Mouse (Mus musculus): ENCODE results near the gene Orai2. TPM values are rescaled to one million over a fixed set of nuclear protein-coding genes. Genes with fewer than 3 reads are reported as not detected.
"Not testable (repeated sequence)": the region's sequence is repeated elsewhere in the genome, so short reads cannot be mapped to it uniquely, and the experiment has no call there.

Gene Orai2
- total RNA-seq, 4 experiments from 2014 or later, result 0.32 to 1.0 (median 0.45) TPM

DNA sequence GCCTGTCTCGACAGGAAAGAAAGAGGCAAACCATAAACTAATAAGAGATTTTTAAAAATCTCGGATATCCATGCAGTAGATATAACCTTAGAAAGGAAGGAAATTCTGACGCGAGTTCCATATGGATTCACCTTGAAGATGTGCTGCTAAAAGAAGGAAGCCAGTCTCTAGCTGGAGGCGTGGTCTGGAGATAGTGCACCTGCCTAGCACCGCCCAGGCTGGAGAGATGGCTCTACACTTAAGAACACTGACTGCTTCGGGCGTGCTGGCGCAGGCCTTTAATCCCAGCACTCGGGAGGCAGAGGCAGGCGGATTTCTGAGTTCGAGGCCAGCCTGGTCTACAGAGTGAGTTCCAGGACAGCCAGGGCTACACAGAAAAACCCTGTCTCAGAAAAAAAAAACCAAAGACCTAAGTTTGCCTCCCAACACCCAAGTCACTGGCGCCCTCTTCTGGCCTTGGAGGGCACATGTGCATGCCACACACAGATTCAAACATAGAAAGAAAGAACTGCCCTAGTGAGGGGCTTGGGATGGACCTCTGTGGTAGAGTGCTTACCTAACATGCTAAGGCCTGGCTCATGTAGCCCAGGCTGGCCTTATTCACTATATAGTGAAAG is 32.7 kb downstream of the Orai2 start:
- DNase-seq (ENCODE audit: low spot score in 2 of 2), result no peak

DNA sequence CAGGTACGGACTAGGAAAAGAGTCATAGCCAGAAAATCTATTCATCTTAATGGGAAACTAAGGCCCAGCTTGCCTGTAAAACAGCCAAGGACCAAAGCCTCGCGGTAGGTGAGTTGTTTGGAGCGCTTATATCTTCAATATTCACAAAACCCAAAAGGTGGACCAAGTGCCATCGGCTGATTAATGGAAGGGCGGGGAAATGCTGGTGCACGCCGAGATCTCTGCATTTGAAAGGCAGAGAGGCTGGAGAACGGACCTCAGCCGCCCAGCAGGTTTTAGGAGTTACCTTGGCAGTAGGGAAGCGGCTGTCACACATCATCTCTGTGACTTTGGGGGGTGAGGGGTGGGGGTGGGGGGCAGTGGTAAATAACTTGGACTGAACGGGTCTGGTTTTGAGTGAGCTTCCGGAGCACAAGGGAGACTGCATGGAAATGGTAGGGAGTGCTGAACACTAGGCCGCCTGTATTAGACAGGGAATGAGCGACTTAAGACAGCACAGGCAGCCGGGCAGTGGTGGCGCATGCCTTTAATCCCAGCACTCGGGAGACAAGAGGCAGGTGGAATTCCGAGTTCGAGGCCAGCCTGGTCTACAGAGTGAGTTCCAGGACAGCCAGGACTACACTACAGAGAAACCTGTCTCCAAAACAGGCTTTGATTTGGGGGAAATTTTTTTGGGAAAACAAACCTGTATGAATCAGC is 34.1 kb downstream of the Orai2 start:
- DNase-seq (ENCODE audit: low spot score in 2 of 2), result no peak

DNA sequence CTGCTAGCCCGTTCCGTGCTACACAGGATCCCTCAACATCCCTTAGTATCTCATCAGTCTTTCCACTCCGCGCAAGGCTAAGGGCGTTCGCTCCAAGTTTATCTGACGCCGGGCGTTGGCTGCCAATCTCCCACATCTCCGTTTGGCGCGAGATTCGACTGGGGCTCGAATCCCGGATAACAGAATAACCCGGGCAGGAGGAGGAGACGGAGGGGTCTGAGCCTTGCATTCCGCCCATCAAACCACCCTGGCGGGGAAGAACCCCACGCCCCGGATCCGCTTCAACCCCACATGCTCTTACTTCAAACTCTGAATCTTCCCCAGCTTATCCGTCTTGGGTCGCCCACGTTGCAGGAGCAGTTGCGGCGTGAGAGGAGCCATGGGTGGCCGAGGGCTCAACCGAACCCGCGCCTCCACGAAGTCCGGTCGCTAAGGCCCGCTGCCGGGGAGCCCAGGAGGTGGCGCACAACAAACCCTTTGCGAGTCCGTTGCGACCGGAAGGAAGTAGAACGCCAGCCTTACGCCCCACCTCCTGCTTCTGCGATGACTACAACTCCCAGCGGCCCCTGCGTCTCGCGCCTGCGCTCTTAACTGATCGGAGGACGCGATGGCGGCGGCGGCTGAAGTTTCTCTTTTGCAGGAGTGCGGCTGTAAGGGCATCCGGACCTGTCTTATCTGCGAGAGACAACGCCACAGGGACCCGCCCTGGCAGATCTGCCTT is 34.8 kb downstream of the Orai2 start, which contains the start of the genes Lrwd1 and Alkbh4:
TSS of gene Lrwd1 (minus strand) at position 504 of the 721 bp plus-strand sequence.
TSS of gene Alkbh4 (plus strand) at position 576 of the 721 bp plus-strand sequence.
- DNase-seq (ENCODE audit: low spot score in 2 of 2), result peak; percentile 92 to 96

DNA sequence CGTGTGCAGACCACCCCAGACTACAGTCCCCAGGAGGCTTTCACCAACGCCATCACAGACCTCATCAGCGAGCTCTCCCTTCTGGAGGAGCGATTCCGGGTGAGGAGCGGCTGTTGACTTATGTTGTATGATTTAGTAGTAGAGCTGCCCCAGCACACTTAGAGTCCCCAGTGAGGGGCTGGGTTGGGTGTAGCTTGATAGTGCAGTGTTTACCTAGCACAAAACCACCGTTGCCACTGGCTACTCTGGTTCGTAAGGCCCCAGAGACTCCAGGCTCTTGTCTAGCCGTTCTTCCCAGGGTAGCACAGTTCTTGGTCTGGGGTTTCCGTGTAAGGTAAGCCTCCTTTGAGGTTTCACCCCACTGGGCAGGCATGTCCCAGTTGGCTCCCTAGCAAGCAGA is 48.3 kb downstream of the Orai2 start:
- DNase-seq (ENCODE audit: low spot score in 2 of 2), result no peak

DNA sequence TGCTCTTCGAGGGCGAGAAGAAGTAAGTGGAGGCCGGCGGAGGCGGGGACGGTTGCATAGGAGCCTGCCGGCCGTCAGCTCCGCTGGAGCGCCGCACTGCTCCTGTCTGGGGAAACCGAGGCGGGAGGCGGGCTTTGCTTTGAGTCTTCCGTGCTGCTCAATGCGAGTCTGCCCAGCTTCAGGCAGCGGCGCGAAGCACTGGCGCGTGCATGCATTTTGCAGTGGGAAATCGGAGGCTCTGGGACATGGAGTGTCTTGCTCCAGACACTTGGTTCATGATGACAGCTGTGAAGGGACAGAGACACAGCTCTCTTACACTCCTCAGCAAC is 53.8 kb downstream of the Orai2 start:
- no peak for DNase-seq (ENCODE audit: low spot score in 2 of 2)

DNA sequence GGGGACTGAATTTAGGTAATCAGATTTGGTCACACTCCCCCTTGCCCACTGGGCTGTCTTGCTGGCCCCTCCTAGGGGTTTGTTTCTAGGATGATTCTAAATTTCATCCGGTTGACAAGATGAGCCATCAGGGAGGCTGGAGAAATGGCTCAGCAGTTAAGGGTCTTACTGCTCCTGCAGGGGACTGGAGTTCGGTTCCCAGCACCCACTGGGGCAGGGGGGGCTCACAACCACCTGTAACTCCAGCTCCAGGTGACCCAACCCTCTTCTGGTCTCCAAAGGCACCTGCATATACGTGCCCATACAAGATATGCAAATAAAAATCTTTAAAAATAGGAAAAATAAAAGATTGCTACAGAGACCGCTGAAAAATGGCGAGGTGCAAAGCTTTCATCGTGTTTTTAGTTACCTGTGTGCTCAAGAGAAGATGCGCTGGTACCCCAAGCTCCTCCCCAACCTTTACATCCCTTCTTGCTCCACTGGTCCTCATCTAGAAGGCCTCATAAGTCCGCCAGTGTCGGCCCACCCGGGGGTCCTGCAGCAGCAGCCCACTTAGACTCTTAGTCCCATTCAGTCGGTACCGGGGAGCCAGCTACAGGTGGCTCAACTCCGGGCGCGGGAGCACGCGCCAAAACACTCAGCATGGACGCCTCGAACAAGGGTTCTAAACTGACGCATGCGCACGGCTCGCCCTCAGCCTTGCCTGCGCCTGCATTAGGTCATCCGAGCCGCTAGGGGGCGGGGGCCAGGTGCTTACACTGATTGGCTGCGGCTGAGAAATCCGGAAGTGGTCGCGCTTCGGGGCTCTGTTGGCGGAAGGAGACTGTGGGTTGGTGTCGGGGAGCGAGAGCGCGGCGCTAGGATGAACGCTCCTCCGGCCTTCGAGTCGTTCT is 54.4 kb downstream of the Orai2 start, which contains the start of gene Polr2j:
TSS of gene Polr2j (plus strand) at position 741 of the 893 bp plus-strand sequence.
- peak; percentile 93 for DNase-seq (ENCODE audit: low spot score in 2 of 2)

DNA sequence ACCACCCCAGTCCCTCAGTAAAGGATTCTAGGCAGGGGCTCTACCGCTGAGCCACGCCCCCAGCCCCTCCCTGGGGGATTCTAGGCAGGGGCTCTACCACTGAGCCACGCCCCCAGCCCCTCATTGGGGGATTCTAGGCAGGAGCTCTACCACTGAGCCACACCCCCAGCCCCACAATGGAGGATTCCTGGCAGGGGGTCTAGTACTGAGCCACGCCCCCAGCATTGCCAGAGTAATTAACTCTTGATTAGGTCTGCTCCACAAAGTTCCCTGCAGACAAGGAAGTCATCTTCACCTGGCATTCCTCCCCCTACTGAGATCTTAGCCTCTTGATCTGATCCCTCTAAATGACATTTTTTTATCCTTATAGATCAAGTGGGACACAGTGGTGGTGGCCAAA is 57.0 kb downstream of the Orai2 start:
- not testable (repeated sequence) for DNase-seq (ENCODE audit: low spot score in 2 of 2)

DNA sequence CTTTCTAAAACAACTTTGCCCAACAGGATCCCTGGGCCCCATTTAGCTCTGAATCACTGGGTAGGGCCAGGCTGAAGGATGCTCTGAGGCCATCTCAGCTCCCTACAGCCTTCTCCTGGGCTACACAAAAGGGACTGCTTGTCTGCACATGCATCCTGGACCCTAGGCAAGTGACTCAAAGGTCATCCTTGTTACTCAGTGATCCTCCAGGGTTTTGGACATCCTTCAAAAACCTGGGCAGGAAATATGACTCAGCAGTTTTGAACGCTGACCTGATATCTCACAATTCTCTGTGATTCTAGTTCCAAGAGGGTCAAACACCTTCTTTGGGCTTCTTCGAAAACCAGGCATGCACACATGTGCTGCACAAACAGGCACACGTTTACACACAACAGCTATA is 61.5 kb downstream of the Orai2 start:
- no peak for DNase-seq (ENCODE audit: low spot score in 2 of 2)

DNA sequence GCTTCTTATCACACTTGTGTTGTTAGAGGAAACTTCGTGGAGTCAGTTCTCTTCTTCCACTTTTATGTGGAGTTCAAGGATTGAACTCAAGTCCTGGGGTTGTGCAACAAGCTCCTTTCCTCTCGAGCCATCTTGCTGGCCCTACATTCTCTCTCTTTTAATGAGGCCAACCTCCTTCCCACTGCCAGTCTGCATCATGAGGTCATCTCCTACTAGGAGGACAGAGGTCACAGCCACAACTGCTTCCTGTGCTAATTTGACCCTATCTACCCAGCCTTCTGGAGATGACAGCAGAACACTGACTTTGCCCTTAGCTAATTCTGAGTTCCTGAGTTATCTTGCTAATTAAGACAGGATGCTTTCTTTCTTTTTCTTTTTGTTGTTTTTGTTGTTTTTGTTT is 62.0 kb downstream of the Orai2 start:
- DNase-seq (ENCODE audit: low spot score in 2 of 2), result no peak

DNA sequence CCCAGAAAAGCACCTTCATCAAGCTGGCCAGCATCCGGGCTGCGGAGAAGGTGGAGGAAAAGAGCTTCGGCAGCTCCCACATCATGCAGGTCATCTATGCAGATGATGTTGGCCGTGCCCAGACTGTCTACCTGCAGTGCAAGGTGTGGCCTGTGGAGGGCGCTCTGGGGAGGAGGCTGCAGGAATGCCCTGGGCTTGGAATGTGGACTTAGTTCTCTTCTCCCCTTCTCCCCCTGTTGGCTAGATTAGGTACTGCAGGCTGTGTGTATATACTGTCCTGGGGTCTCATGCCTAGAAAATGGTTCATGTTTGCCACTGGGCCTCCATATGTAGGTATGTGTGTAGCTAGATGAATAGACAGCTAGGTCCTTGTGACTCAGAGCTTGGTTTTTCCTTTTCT is 66.0 kb downstream of the Orai2 start:
- DNase-seq (ENCODE audit: low spot score in 2 of 2), result peak in 1 of 2 experiments; percentile 10

DNA sequence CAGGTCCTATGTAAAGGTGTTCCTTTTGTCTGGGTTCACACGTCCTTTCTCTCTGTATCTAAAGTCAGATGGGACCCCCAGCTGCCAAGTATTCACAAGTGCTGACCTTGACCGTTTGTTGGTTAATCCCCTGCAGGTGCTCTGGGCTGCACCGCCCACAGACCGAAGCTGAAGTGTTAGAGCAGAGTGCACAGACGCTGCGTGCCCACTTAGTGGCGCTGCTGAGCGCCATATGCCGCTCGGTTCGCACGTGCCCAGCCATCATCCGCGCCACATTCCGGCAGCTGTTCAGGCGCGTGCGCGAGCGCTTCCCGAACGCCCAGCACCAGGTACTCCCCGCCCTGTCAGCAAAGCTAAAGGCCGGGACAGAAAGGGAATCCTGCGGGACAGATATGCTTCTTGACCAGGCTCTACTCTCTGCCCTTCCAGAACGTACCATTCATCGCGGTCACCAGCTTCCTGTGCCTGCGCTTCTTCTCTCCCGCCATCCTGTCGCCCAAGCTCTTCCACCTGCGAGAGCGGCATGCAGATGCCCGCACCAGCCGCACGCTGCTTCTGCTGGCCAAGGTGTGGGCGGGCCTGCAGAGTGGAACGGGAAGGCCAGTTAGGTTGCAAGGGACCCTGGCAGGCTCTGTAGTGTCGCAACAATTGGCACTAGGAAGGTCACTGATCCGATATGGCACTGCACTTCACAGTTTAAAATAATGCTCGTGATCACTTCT is 68.3 kb downstream of the Orai2 start:
- peak in 1 of 2 experiments; percentile 27 for DNase-seq (ENCODE audit: low spot score in 2 of 2)

DNA sequence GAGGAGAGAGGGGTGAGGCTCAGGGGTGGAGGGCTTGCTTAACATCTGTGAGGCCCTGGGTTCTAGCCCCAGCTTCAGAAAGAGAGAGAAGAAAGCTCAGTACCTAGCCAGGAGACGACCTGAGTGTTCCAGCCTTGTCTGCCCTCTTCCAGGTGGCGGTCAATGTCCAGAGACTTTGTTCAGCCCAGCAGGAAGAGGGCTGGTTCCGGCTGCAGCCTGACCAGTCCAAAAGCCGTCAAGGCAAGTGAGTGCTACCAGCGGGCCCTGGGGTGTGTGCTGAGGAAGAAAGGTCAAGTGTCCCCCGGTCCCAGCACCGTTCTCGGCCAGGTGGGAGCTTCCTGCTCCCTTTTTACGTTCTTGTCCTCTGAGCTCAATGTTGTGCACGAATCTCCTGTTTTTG is 72.0 kb downstream of the Orai2 start:
- DNase-seq (ENCODE audit: low spot score in 2 of 2), result no peak

Small RNAs within 50 kb of the gene (microRNA-seq; reads per million reads assigned to microRNA genes)
- 11.6 reads per million, percentile 7 among the genes with 10 or more reads in this experiment for gene Mir7035

Other genes with a start within 250 kb of the Orai2 start
- 100 to 1,000 TPM; 306 to 315 (median 309) TPM for gene Ywhag, start 236.1 kb downstream of the Orai2 start, total RNA-seq (2022)
- under 1 TPM in 3 of 4 experiments, not detected in 1; 0.29 to 0.65 (median 0.53) TPM for gene Ssc4d, start 196.2 kb downstream of the Orai2 start, total RNA-seq (2022)
- not detected for gene Zp3, start 190.6 kb downstream of the Orai2 start, total RNA-seq (2022)
- gene Dtx2, start 175.9 kb downstream of the Orai2 start, total RNA-seq (2022), result 1 to 10 TPM; 6.4 to 7.8 (median 7.1) TPM
- gene Upk3b, start 132.2 kb downstream of the Orai2 start, total RNA-seq (2022), result not detected
- not detected for gene Upk3bl, start 116.2 kb downstream of the Orai2 start, total RNA-seq (2022)
- 10 to 100 TPM; 24.6 to 27.4 (median 26.7) TPM for gene Rasa4, start 86.8 kb downstream of the Orai2 start, total RNA-seq (2022)
- gene Polr2j, start 54.1 kb downstream of the Orai2 start, total RNA-seq (2022), result 10 to 100 TPM; 60.0 to 72.5 (median 60.7) TPM
- gene Lrwd1, start 34.6 kb downstream of the Orai2 start, total RNA-seq (2022), result 1 to 10 TPM; 4.1 to 5.7 (median 4.2) TPM
- 1 to 10 TPM; 3.4 to 6.1 (median 4.1) TPM for gene Alkbh4, start 34.6 kb downstream of the Orai2 start, total RNA-seq (2022)
- 10 to 100 TPM; 17.0 to 18.9 (median 17.6) TPM for gene Prkrip1, start 28.2 kb upstream of the Orai2 start, total RNA-seq (2022)
- gene Sh2b2, start 75.8 kb upstream of the Orai2 start, total RNA-seq (2022), result 1 to 10 TPM; 2.1 to 2.8 (median 2.5) TPM

Measured in gastrocnemius, adult 8-10 months (tissue).